Mouse (Mus musculus) urinary bladder, postnatal 36 days (tissue): ENCODE results near the gene Erp44.

Experiments
- DNase-seq, 2 experiments: peaks; one replicate each; pipeline ENCODE4 v3.0.0; 2022; ENCODE audit warnings: low spot score in 2 of 2, mixed read lengths in 1 of 2

Gene Erp44

GRCm38 (mm10) chr4:48279498-48280134, at the start of gene Erp44, which contains the start of gene Invs:
TSS of gene Erp44 (minus strand) at chr4:48279558.
TSS of gene Invs (plus strand) at chr4:48279760.
- peak; percentile 90 to 94 for DNase-seq

DNA sequence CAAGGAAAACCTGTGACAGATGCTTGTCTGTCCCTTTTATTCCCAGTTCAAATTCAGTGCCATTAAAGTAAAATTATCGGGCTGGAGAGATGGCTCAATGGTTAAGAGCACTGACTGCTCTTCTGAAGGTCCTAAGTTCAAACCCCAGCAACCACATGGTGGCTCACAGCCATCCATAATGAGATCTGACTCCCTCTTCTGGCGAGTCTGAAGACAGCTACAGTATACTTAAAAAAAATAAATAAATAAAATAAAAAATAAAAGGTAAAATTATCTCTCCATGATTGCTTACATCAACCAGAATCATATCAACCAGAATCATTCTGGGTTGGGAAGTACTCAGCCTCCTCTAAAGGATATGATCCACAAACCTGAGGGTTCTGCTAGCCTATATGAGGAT, 48.7 kb upstream of the Erp44 start:
- DNase-seq: no peak

DNA sequence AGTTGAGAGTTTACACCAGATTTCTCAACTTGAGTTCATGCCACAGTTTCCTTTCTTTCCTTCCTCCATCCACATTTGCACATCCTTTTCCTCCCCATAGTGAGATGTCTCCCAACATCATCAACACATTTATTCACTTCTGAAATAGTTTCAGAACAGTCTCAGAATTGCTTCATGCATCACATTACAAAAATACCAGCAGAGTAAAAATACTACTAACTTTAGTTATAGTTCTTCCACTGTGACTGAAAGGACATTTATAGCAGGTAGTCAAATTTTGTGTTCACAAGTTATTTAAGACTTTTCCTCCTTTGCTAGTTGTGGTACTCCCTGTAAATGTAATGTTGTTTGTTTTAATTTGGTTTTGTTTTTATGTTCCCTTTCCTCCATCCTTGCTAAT, 47.8 kb upstream of the Erp44 start:
- no peak for DNase-seq

DNA sequence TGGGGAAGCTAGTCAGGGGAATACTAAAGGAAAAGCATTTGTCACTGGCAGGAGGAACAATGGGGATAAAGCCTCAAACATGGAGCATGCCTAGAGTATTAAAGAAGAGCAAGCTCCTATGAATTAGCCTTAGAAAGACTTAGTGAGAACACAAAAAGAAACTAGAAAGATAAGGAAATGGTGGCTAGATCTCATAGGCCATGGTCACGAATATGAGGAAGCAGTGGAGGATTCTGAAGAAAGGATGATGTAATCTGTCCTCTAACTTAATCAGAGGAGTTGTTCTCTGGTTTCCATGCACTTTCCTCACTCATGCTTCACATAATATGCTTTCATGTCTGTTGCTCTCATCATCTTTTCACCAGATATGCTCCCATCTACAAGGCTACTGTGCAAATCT, 42.7 kb upstream of the Erp44 start:
- no peak for DNase-seq

GRCm38 (mm10) chr4:48321276-48321675, 41.9 kb upstream of the Erp44 start:
- no peak for DNase-seq

GRCm38 (mm10) chr4:48316036-48316435, 36.7 kb upstream of the Erp44 start:
- DNase-seq: no peak

- no peak for DNase-seq
These were observed 35.5 kb upstream of the Erp44 start for GRCm38 (mm10) chr4:48314814-48315213.

- no peak for DNase-seq
These were observed 7.9 kb upstream of the Erp44 start for GRCm38 (mm10) chr4:48287086-48287757.

- DNase-seq: no peak
These were observed 1.8 kb upstream of the Erp44 start for GRCm38 (mm10) chr4:48281121-48281520.

DNA sequence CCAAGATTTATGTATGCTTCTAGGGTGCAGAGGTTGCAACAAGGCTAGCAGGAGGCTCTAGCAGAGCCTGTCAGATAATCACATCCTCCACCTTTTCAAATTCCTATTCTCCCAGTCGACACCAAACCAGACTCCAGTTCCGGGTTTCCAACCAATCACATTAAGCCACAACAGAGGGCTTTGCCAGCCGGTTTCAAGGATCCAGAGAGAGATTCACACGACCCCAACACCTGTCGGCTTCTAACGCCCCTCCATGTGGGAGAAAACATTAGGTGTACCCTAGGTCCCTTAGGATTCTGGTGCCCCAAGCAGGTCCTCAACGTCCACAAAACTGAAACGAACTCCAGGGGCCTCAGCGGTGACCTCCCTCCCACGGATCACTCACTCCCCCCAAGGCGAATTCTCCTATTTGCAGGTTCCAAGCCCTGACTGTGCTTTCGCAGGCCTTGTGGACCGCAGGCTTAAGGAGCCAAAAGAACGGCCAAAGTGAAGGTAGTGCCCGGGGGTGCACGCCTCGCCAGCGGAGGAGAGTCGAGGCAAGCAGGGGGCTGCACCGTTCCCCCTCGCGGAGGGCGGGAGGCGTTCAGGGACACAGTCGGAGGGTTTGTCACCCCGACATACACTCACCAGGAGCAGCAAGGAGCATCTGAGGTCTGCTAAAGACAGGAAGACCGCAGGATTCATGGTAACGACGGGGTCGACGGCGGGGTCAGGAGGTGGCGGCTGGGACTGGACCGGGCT, 431 bp downstream of the Erp44 start:
- peak in 1 of 2 experiments; percentile 4 for DNase-seq

DNA sequence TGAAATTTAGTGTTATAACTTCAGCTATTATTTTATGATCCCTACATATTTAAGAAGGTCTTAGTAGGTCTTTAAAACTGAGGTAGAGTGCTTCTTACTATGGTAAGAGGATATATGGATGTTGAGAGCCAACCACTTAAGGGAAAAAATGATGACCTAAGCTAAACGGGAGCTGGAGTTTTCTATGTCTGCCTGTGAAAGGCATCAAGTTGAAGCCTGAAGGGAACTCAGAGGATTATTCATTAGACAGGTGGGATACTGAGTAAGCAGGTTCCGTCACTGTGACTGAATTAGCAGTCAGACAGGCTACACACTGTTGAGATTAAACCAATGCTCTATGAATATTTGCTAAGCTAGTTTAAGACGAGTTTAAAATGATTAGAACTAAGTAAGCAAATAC, 2.3 kb downstream of the Erp44 start:
- DNase-seq: no peak

- DNase-seq: no peak
These were observed 3.6 kb downstream of the Erp44 start for GRCm38 (mm10) chr4:48275736-48276135.

DNA sequence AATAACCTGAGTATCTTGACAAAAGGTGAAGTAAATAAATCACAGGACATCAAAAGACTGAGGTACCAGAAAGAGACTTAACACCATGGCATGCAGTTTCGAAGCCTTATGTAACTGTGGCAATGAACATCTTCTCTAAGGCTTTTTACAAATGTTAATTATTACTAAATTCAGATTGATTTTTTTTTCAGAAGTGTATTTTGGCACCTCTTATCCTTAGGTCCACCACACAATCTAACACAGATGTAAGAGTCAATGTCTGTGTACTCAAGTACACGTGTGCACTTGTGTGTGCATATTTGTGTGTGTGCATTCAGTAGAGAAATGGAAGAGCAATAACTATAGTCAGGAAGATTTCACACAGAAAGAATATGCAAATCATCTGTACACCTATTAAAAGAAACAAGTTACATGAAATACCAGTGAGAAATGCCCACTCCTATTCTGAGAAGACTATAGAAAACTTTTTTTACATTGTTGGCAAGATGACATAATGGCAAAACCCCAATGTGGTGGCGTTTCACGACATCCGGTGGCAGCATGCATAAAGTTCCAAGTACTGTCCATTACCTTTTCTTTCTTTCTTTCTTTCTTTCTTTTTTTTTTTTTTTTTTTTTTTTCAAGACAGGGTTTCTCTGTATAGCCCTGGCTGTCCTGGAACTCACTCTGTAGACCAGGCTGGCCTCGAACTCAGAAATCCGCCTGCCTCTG, 6.1 kb downstream of the Erp44 start:
- DNase-seq: no peak

GRCm38 (mm10) chr4:48271838-48272237, 7.5 kb downstream of the Erp44 start:
- DNase-seq: no peak

GRCm38 (mm10) chr4:48270532-48270931, 8.8 kb downstream of the Erp44 start:
- DNase-seq: no peak

GRCm38 (mm10) chr4:48268127-48268526, 11.2 kb downstream of the Erp44 start:
- no peak for DNase-seq

DNA sequence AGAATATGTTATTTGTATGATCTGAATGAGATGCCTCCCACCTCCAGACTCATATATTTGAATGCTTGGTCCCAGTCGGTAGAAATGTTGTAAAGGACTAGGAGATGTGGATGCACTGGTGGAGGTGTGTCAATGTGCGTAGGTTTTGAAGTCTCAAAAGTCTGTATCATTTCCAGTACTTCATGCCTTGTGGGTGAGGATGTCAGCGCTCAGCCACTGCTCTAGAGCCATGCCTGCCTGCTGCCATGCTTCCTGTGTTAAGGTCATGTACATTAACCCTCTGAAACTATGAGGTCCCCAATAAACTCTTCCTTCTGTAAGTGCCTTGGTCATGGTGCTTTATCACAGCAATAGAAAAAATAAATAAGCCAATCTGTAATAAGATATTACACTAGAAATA, 11.7 kb downstream of the Erp44 start:
- DNase-seq: no peak

- DNase-seq: no peak
These were observed 21.3 kb downstream of the Erp44 start for GRCm38 (mm10) chr4:48258045-48258444.

DNA sequence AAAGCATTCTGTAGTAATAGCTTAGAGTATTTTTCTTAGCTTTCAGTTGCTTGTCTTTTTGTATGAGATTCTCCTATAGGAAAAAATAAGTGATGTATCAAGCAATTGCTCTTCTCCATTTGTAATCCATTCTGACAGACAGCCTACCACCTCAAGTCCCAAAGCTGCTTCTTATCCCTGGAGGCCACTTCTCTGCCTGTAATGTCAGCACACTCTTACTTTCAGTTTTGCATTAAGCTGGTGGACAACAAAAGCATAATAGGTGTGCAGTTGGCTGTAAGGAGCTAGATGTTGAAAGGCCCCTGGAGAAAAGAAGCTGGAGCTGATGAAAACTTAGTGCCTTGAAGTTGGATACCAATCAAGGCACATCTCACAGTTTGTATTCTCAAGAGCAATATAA, 26.1 kb downstream of the Erp44 start:
- no peak for DNase-seq

DNA sequence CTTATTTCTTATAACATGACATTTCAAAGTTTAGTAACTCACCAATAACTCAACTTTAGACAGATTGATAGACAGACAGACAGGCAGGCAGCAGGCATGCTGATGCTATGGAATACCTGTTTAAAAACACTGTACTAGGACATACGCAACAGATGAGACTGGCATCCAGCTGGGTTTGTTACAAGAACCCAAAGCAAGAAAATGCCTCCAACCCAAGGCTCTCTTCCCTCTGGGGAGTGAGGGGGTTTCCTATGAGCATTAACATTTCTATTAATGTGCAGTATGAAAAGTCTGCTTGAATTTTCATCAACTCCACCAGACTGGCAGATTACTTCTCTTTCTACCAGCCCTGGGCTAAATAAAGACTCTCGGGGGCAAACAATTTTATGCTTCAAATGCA, 35.1 kb downstream of the Erp44 start:
- no peak for DNase-seq

- DNase-seq: no peak
These were observed 35.6 kb downstream of the Erp44 start for GRCm38 (mm10) chr4:48243737-48244136.

DNA sequence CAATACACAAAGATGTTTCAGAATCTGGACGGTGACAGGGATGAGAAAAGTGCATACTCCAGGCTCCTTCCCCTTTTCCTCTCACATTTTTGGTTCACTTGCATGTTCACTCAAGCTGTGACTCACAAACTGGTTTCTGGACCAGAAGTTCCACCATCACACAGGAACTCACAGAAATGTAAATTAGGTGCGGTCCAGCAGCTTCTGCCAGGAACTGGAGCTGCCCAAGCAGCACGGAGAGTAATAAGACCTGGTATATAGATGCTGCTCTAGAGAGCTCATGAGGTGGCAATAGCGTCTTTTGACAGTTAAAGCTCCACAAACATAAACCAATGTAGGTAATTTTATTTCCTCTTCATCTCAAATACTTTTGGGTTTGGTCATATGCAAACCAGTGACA, 36.9 kb downstream of the Erp44 start:
- no peak for DNase-seq
